Mouse (Mus musculus) embryo, embryonic 10.5 days (tissue): ENCODE measurements around the gene Tbca.
A peak's percentile ranks its signal among the peaks of the same experiment; 100 is the strongest.

ENCODE experiments used
- DNase-seq: peaks from one replicate; pipeline ENCODE4 v3.0.0-alpha.2; 2015; ENCODE audit warnings: low spot score

Gene Tbca

DNA sequence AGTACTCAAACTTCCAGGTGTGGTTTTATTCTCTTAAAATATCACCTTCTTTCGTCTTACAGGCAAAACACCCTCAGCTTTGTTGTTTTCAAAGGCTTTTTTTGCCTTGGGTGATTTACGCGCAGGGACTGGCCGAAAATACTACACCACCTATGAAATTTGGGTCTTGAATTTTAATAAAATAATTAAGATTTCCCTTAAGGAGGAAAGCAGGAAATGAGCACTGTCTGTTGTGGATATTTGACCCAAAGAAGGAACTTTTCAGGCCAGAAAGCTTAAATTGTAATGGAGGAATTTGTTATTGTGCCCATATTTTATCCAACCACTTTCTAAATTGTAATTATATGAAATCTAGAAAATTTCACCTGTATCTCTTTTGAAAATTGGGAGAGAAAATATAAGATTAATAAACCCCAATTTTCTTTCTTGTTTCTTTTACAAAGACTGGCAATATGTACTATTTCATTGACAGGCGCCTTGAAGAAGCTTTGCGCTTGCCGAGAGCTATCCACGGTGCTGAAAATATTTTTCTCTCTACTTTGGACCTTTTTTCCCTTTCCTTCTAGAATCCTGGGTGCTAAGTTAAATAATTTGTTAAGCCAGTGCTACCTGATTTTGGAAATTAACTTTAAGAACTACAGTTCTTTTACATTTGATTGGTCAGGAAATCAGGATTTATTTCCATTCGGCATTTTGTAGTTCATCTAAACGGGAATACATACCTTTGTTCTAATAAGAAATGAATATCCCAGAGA is 89.5 kb downstream of the Tbca start:
- peak; percentile 84 for DNase-seq

DNA sequence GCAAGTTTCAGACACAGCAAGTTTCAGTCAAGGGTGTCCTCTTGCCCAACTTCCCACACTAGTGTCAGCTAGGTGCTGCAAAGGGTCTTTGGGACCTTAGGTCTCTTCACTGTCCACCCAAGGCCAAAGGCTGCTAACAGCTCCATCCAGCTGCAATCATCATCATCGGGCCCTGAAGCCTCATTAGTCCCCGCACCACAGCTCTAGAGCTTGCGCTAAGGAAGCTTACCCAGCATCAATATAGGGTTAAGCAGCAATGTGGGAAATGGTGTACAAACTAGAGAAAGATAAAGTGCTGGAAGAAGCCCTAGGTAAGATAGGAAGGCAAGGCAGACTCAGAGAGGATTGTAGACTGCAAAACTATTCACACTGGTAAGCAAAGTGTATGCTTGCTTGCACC is 92.5 kb downstream of the Tbca start:
- DNase-seq = peak; percentile 55

- DNase-seq = peak; percentile 37
These were observed 93.5 kb downstream of the Tbca start for GRCm38 (mm10) chr13:94882221-94882620.

GRCm38 (mm10) chr13:94882711-94883145 is 94.0 kb downstream of the Tbca start:
- no peak for DNase-seq

GRCm38 (mm10) chr13:94883163-94883965 is 94.7 kb downstream of the Tbca start:
- peak; percentile 69 for DNase-seq

GRCm38 (mm10) chr13:94883966-94884960 is 95.6 kb downstream of the Tbca start:
- peak; percentile 66 for DNase-seq

GRCm38 (mm10) chr13:94885291-94886235 is 96.9 kb downstream of the Tbca start:
- DNase-seq = peak; percentile 66
